Mouse (Mus musculus) CH12.LX (cell line): Measurements from ENCODE around the gene Vangl2. TPM values are rescaled to one million over a fixed set of nuclear protein-coding genes. Genes with fewer than 3 reads are reported as not detected.

Source experiments
- DNase-seq: peaks from one replicate; pipeline ENCODE4 v3.0.0-alpha.2; 2013; ENCODE audit errors: extremely low read depth
- H3K27ac ChIP-seq: 2 replicates; pipeline ENCODE4 v1.5.1; 2012; ENCODE audit warnings: low read depth, mild to moderate bottlenecking, control low read depth, moderate library complexity; ENCODE audit not compliant: insufficient read depth
- H3K27me3 ChIP-seq: replicated peaks from 2 replicates; pipeline ENCODE3; 2012; ENCODE audit warnings: inconsistent platforms
- H3K36me3 ChIP-seq, 2 experiments: replicated peaks in 1 of 2; 2 replicates each; pipeline versions ENCODE3 to v1.6.1; 2012; ENCODE audit warnings: inconsistent platforms in 1 of 2, low read length in 1 of 2, mild to moderate bottlenecking in 1 of 2, mixed read lengths in 1 of 2, moderate library complexity in 1 of 2; ENCODE audit not compliant: control insufficient read depth in 1 of 2, insufficient read depth in 1 of 2
- H3K4me1 ChIP-seq, 2 experiments: 2 replicates each; pipeline ENCODE4 v1.6.1; 2012; ENCODE audit warnings: inconsistent platforms in 1 of 2, moderate library complexity in 1 of 2; ENCODE audit not compliant: insufficient read depth in 2 of 2, control insufficient read depth in 1 of 2
- H3K4me2 ChIP-seq: 2 replicates; pipeline ENCODE4 v1.6.1; 2012; ENCODE audit warnings: low read depth, mild to moderate bottlenecking, control low read depth; ENCODE audit not compliant: poor library complexity, insufficient read depth, severe bottlenecking
- H3K4me3 ChIP-seq, 3 experiments: fragments of 150-350 bp in 1 of 3; sonication (generic) in 1 of 3; replicated peaks in 1 of 3; 2 replicates each; pipeline versions ENCODE3 to v1.5.1; 2011 to 2012; ENCODE audit warnings: low read depth in 2 of 3, low read length in 2 of 3, mild to moderate bottlenecking in 2 of 3, moderate library complexity in 2 of 3, control low read depth in 1 of 3, improper control_type of control experiment in 1 of 3, inconsistent platforms in 1 of 3, mixed read lengths in 1 of 3; ENCODE audit not compliant: poor library complexity in 1 of 3
- H3K79me2 ChIP-seq: replicated peaks from 2 replicates; pipeline ENCODE4 v1.6.1; 2012; ENCODE audit warnings: mild to moderate bottlenecking, moderate library complexity; ENCODE audit not compliant: control insufficient read depth, poor library complexity, insufficient read depth, severe bottlenecking; ENCODE audit errors: extremely low read depth
- H3K9ac ChIP-seq: 2 replicates; pipeline ENCODE4 v1.6.1; 2012; ENCODE audit warnings: low read depth, mild to moderate bottlenecking, control low read depth, moderate library complexity; ENCODE audit not compliant: insufficient read depth
- H3K9me3 ChIP-seq: replicated peaks from 2 replicates; pipeline ENCODE3; 2012; ENCODE audit warnings: low read length, inconsistent platforms, mixed read lengths
- BHLHE40 ChIP-seq: IDR thresholded peaks from 2 replicates; pipeline ENCODE4 v1.6.1; 2011; ENCODE audit warnings: mild to moderate bottlenecking, low read depth, low read length, improper control_type of control experiment
- CHD1 ChIP-seq: IDR thresholded peaks from 2 replicates; pipeline ENCODE4 v1.6.1; 2012; ENCODE audit warnings: low read depth, low read length, improper control_type of control experiment, inconsistent platforms
- CHD2 ChIP-seq: IDR thresholded peaks from 2 replicates; pipeline ENCODE4 v1.6.1; 2011; ENCODE audit warnings: low read length, improper control_type of control experiment
- CTCF ChIP-seq, 2 experiments: IDR thresholded peaks in 1 of 2; conservative IDR thresholded peaks in 1 of 2; 2 replicates each; pipeline ENCODE4 v1.5.1; 2011 to 2012; ENCODE audit warnings: low read depth in 2 of 2, low read length in 2 of 2, improper control_type of control experiment in 1 of 2, inconsistent platforms in 1 of 2, mild to moderate bottlenecking in 1 of 2, moderate library complexity in 1 of 2
- ELF1 ChIP-seq: IDR thresholded peaks from 2 replicates; pipeline ENCODE4 v1.6.1; 2014; ENCODE audit warnings: low read depth, mild to moderate bottlenecking, inconsistent platforms, low read length, improper control_type of control experiment
- EP300 ChIP-seq: IDR thresholded peaks from 2 replicates; pipeline ENCODE4 v1.6.1; 2011; ENCODE audit warnings: low read length, improper control_type of control experiment
- ETS1 ChIP-seq: conservative IDR thresholded peaks from 2 replicates; pipeline ENCODE4 v1.6.1; 2012; ENCODE audit warnings: low read depth, mild to moderate bottlenecking, inconsistent platforms, low read length, improper control_type of control experiment, moderate library complexity
- GABPA ChIP-seq: IDR thresholded peaks from 2 replicates; pipeline ENCODE4 v1.6.1; 2012; ENCODE audit warnings: low read depth, low read length, improper control_type of control experiment, inconsistent platforms; ENCODE audit not compliant: insufficient replicate concordance
- HCFC1 ChIP-seq: IDR thresholded peaks from 2 replicates; pipeline ENCODE4 v1.6.1; 2012; ENCODE audit warnings: low read depth, mild to moderate bottlenecking, inconsistent platforms, low read length, improper control_type of control experiment
- IRF4 ChIP-seq: IDR thresholded peaks from 2 replicates; pipeline ENCODE4 v1.6.1; 2014; ENCODE audit warnings: low read depth, mild to moderate bottlenecking, inconsistent platforms, low read length, improper control_type of control experiment
- JUN ChIP-seq: IDR thresholded peaks from 2 replicates; pipeline ENCODE4 v1.6.1; 2011; ENCODE audit warnings: low read depth, mild to moderate bottlenecking, low read length, improper control_type of control experiment, moderate library complexity; ENCODE audit not compliant: insufficient read depth
- JUND ChIP-seq: conservative IDR thresholded peaks from 2 replicates; pipeline ENCODE4 v1.6.1; 2011; ENCODE audit warnings: low read depth, low read length, improper control_type of control experiment
- MAFK ChIP-seq: IDR thresholded peaks from 2 replicates; pipeline ENCODE4 v1.6.1; 2011; ENCODE audit warnings: low read length, improper control_type of control experiment; ENCODE audit not compliant: insufficient replicate concordance
- MAZ ChIP-seq: IDR thresholded peaks from 2 replicates; pipeline ENCODE4 v1.6.1; 2012; ENCODE audit warnings: low read depth, mild to moderate bottlenecking, inconsistent platforms, low read length, improper control_type of control experiment, moderate library complexity
- MXI1 ChIP-seq: IDR thresholded peaks from 2 replicates; pipeline ENCODE4 v1.6.1; 2011; ENCODE audit warnings: mild to moderate bottlenecking, low read depth, low read length, improper control_type of control experiment
- MYC ChIP-seq: IDR thresholded peaks from 2 replicates; pipeline ENCODE4 v1.6.1; 2011; ENCODE audit warnings: low read depth, mild to moderate bottlenecking, improper control_type of control experiment, low read length
- NELFE ChIP-seq: IDR thresholded peaks from 2 replicates; pipeline ENCODE4 v1.6.1; 2011; ENCODE audit warnings: low read depth, low read length, improper control_type of control experiment
- POLR2A ChIP-seq: IDR thresholded peaks from 2 replicates; pipeline ENCODE4 v1.6.1; 2011; ENCODE audit warnings: low read depth, mild to moderate bottlenecking, improper control_type of control experiment, low read length
- POLR2AphosphoS2 ChIP-seq: IDR thresholded peaks from 2 replicates; pipeline ENCODE4 v1.6.1; 2011; ENCODE audit warnings: low read depth, low read length, improper control_type of control experiment
- RAD21 ChIP-seq: IDR thresholded peaks from 2 replicates; pipeline ENCODE4 v1.6.1; 2011; ENCODE audit warnings: low read depth, mild to moderate bottlenecking, low read length, improper control_type of control experiment, moderate library complexity
- RCOR1 ChIP-seq: conservative IDR thresholded peaks from 2 replicates; pipeline ENCODE4 v1.6.1; 2012; ENCODE audit warnings: low read depth, mild to moderate bottlenecking, inconsistent platforms, low read length, improper control_type of control experiment
- SIN3A ChIP-seq: IDR thresholded peaks from 2 replicates; pipeline ENCODE4 v1.6.1; 2012; ENCODE audit warnings: low read length, improper control_type of control experiment, inconsistent platforms
- SMC3 ChIP-seq: IDR thresholded peaks from 2 replicates; pipeline ENCODE4 v1.6.1; 2011; ENCODE audit warnings: low read depth, low read length, improper control_type of control experiment
- UBTF ChIP-seq: IDR thresholded peaks from 2 replicates; pipeline ENCODE4 v1.6.1; 2012; ENCODE audit warnings: low read depth, mild to moderate bottlenecking, inconsistent platforms, low read length, improper control_type of control experiment, moderate library complexity
- USF2 ChIP-seq: conservative IDR thresholded peaks from 2 replicates; pipeline ENCODE4 v1.6.1; 2011; ENCODE audit warnings: low read depth, low read length, improper control_type of control experiment
- ZC3H11A ChIP-seq: IDR thresholded peaks from 2 replicates; pipeline ENCODE4 v1.6.1; 2012; ENCODE audit warnings: low read depth, mild to moderate bottlenecking, inconsistent platforms, low read length, improper control_type of control experiment
- ZMIZ1 ChIP-seq: IDR thresholded peaks from 2 replicates; pipeline ENCODE4 v1.6.1; 2012; ENCODE audit warnings: low read depth, mild to moderate bottlenecking, inconsistent platforms, low read length, improper control_type of control experiment
- ZNF384 ChIP-seq: IDR thresholded peaks from 2 replicates; pipeline ENCODE4 v1.6.1; 2012; ENCODE audit warnings: low read depth, low read length, improper control_type of control experiment, inconsistent platforms
- dilution Hi-C: fragments of 300-500 bp; cut with MboI; formaldehyde crosslinking; loops from 2 replicates; pipeline ENCODE4 v1.14.3; 2020; ENCODE audit warnings: low sequenced_read_pairs; ENCODE audit not compliant: extremely low pct_unique_long_range_greater_than_20kb, extremely low pct_ligation_motif_present
- in situ Hi-C: fragments of 300-500 bp; cut with MboI; formaldehyde crosslinking; loops from 3 replicates; pipeline ENCODE4 v1.14.3; 2019; ENCODE audit warnings: low sequenced_read_pairs, low pct_ligation_motif_present, low pct_unique_long_range_greater_than_20kb, mixed read lengths
- polyA plus RNA-seq: library from polyadenylated mRNA; unstranded; fragments of >175 nt; gene quantifications from 2 replicates; pipeline ENCODE4 v1.2.1, GENCODE M21; 2012; ENCODE audit warnings: low read depth; ENCODE audit not compliant: insufficient read length
- total RNA-seq, 2 experiments: library from RNA; depleted of rRNA; stranded (reverse); fragments of 300-350 nt in 1 of 2; fragments of >200 nt in 1 of 2; gene quantifications; 2 replicates each; pipeline ENCODE4 v1.2.3; 2012 to 2014

Gene Vangl2
- total and polyA plus RNA-seq, 3 experiments = 3.6 to 7.9 (median 7.3) TPM

GRCm38 (mm10) chr1:172049131-172049782 is 21.0 kb upstream of the Vangl2 start:
- Histone ChIP-seq H3K79me2 (no peaks in the 10 kb centered on the region), H3K27ac (no peak overlapping the region), H3K36me3 (peaks cover 0 to 17% of the 10 kb centered on the region in 2 experiments), H3K4me2 (peak overlapping the region; percentile 59; the same call in 1 of the 2 replicates), H3K4me3 (peak overlapping the region in 2 of 3 experiments; percentile 68 to 72), H3K9ac (peak overlapping the region; percentile 82; the same call in 1 of the 2 replicates), H3K4me1 (peaks cover 3 to 19% of the 10 kb centered on the region in 2 experiments; a peak in 2 of 4 replicates), H3K27me3 (no peaks in the 10 kb centered on the region), H3K9me3 (no peaks in the 10 kb centered on the region)
- in situ Hi-C loops = loop anchor here (25.0 kb wide), 1 partner anchor 263 kb away; no protein-coding TSS in a partner anchor
- DNase-seq = no peak
- TF ChIP-seq BHLHE40 (no peak), JUN (no peak), CHD1 (no peak), ZC3H11A (no peak), POLR2AphosphoS2 (no peak), ELF1 (no peak), USF2 (no peak), UBTF (no peak), NELFE (no peak), RAD21 (no peak), MAZ (no peak), ZNF384 (no peak), SMC3 (no peak), JUND (no peak)
- dilution Hi-C loops = no loop called here

GRCm38 (mm10) chr1:172048241-172048734 is 20.0 kb upstream of the Vangl2 start:
- no peaks in the 10 kb centered on the region for H3K27me3 ChIP-seq
- H3K36me3 ChIP-seq = peaks cover 0 to 19% of the 10 kb centered on the region in 2 experiments
- H3K9ac ChIP-seq = peak overlapping the region; percentile 82
- dilution Hi-C loops (no loop called here), in situ Hi-C loops (loop anchor here (25.0 kb wide), 1 partner anchor 264 kb away; no protein-coding TSS in a partner anchor)
- peak overlapping the region; percentile 59 for H3K4me2 ChIP-seq
- H3K4me3 ChIP-seq = peak overlapping the region; percentile 62 to 72 (median 68)
- H3K27ac ChIP-seq = peak overlapping the region; percentile 42; the same call in 1 of the 2 replicates
- peak; percentile 48 for DNase-seq
- H3K9me3 ChIP-seq = no peaks in the 10 kb centered on the region
- no peaks in the 10 kb centered on the region for H3K79me2 ChIP-seq
- H3K4me1 ChIP-seq = peaks cover 3 to 19% of the 10 kb centered on the region in 2 experiments; a peak in 2 of 4 replicates
- peak; percentile 70; the same call in 1 of the 2 replicates for TF ChIP-seq NELFE
- TF ChIP-seq UBTF = 0 out of 2 replicates have a peak, but pooled peaks have one; percentile 57
- no peak for TF ChIP-seq JUN
- TF ChIP-seq ETS1 = no peak
- no peak for TF ChIP-seq ZNF384
- TF ChIP-seq CTCF (conservative IDR thresholded peaks at IDR 0.05 in 1 of 2, IDR thresholded peaks at IDR 0.05 in 1 of 2; ENCODE audit: low read depth in 2 of 2, low read length in 2 of 2) = no peak
- TF ChIP-seq SMC3 = no peak
- TF ChIP-seq MXI1 = 0 out of 2 replicates have a peak, but pooled peaks have one; percentile 58
- peak; percentile 34; the same call in 1 of the 2 replicates for TF ChIP-seq IRF4
- TF ChIP-seq ELF1 = peak; percentile 79
- peak; percentile 72; the same call in 1 of the 2 replicates for TF ChIP-seq MYC
- peak; percentile 48 for TF ChIP-seq POLR2A
- no peak for TF ChIP-seq MAFK
- TF ChIP-seq ZC3H11A = no peak
- 0 out of 2 replicates have a peak, but pooled peaks have one; percentile 38 for TF ChIP-seq ZMIZ1
- TF ChIP-seq POLR2AphosphoS2 = peak; percentile 56; the same call in 1 of the 2 replicates
- no peak for TF ChIP-seq EP300
- no peak for TF ChIP-seq GABPA
- TF ChIP-seq JUND = no peak
- no peak for TF ChIP-seq CHD2
- TF ChIP-seq SIN3A = peak; percentile 50; the same call in 1 of the 2 replicates
- TF ChIP-seq CHD1 = no peak
- TF ChIP-seq HCFC1 = peak; percentile 68
- no peak for TF ChIP-seq RCOR1
